In genomic region chr5:91960606-91961254, GRCm38 (mm10) we compare ENCODE assay signal across 8 mouse cellular contexts. TPM values are rescaled to one million over a fixed set of nuclear protein-coding genes. Genes with fewer than 3 reads are reported as not detected.
DNase-seq lines count a peak whose midpoint lies in the region; ATAC-seq and TF ChIP-seq lines count a peak whose summit lies in the region.

No protein-coding gene starts in this region.

- H3K27ac ChIP-seq in gastrocnemius, adult 2 months = peak overlapping the region; percentile 97
- no peak overlapping the region for H3K27ac ChIP-seq in forebrain, postnatal 0 days (ENCODE audit: low read depth, low read length)

- peak overlapping the region; percentile 90 for H3K4me3 ChIP-seq in gastrocnemius, adult 2 months
- H3K4me3 ChIP-seq in forebrain, postnatal 0 days (ENCODE audit: low read depth, low read length) = no peak overlapping the region
- H3K4me3 ChIP-seq in megakaryocyte, embryonic 14.5 days (replicated peaks) = peak overlapping the region; percentile 99

- ATAC-seq in forebrain, postnatal 0 days = no peak

- peaks cover 12% of the 10 kb centered on the region; the same call in 1 of the 2 replicates for H3K4me1 ChIP-seq in forebrain, postnatal 0 days (ENCODE audit: insufficient read depth)
- peaks cover 51% of the 10 kb centered on the region for H3K4me1 ChIP-seq in megakaryocyte, embryonic 14.5 days

- no peak for DNase-seq in gastrocnemius, adult 2 months
- no peak for DNase-seq in gastrocnemius, adult 8-10 months (ENCODE audit: low spot score in 2 of 2)
- DNase-seq in MN1 (ENCODE audit: low spot score) = peak; percentile 18
- peak; percentile 9 for DNase-seq in forebrain, postnatal 0 days
- peak; percentile 12 to 60 for DNase-seq in layer of hippocampus, postnatal 14 days (ENCODE audit: low spot score in 2 of 2)
- DNase-seq in thymus, adult 18-20 months = no peak
- no peak for DNase-seq in cerebellum, postnatal 10 days

- no peak for TF ChIP-seq CTCF in gastrocnemius, adult 2 months (IDR thresholded peaks at IDR 0.05)
- TF ChIP-seq CTCF in forebrain, postnatal 0 days (IDR thresholded peaks at IDR 0.05; ENCODE audit: low read depth) = no peak

- no peaks in the 10 kb centered on the region for H3K9me3 ChIP-seq in forebrain, postnatal 0 days (ENCODE audit: low read length)
- no peaks in the 10 kb centered on the region for H3K9me3 ChIP-seq in megakaryocyte, embryonic 14.5 days

- H3K36me3 ChIP-seq in forebrain, postnatal 0 days (ENCODE audit: insufficient read depth) = peaks cover 10% of the 10 kb centered on the region
- H3K36me3 ChIP-seq in megakaryocyte, embryonic 14.5 days (replicated peaks; ENCODE audit: low read length) = peaks cover 41% of the 10 kb centered on the region

- no peak overlapping the region for H3K9ac ChIP-seq in forebrain, postnatal 0 days

- no peaks in the 10 kb centered on the region for H3K27me3 ChIP-seq in forebrain, postnatal 0 days (ENCODE audit: insufficient read depth, low read length)
- no peaks in the 10 kb centered on the region for H3K27me3 ChIP-seq in megakaryocyte, embryonic 14.5 days (replicated peaks)

- intact Hi-C loops in gastrocnemius, adult 2 months (cut with DNase I) = loop anchor here (5.0 to 10.0 kb wide), 2 partner anchors 157 to 1304 kb away; partner anchors contain the start of gene Ccng2

- peak overlapping the region; percentile 70 for H3K4me2 ChIP-seq in forebrain, postnatal 0 days (ENCODE audit: low read depth)

- WGBS in forebrain, postnatal 0 days = 42% methylated on average over 3 of the region's 3 CpGs

RNA-seq across cellular contexts. Expression of gene Rchy1, which starts 2.1 kb away (rescaled TPM):
- 10 to 100 TPM; 28.2 to 31.2 TPM for total RNA-seq in gastrocnemius, adult 2 months (2021)
- 10 to 100 TPM; 28.4 to 32.2 (median 29.0) TPM for total RNA-seq in gastrocnemius, adult 8-10 months (2022)
- 39.9 and 40.0 TPM in 2 replicates for total RNA-seq in forebrain, postnatal 0 days (2014; rRNA removed)
- 44.2 and 67.1 TPM in 2 replicates for polyA plus RNA-seq in forebrain, postnatal 0 days (2015; fragmentation: Nextera tagmentation; extraction: Ambion mirVana)
- 10 to 100 TPM; 49.0 to 52.9 TPM for total RNA-seq in layer of hippocampus, postnatal 14 days (2021)
- polyA plus RNA-seq in megakaryocyte, embryonic 14.5 days (2012; ENCODE audit: insufficient read depth, low replicate concordance) = 7.7 TPM in 1 of 2 replicates, not detected in the other

RNA-seq across cellular contexts. Expression of gene Odaph, which starts 26.5 kb away (rescaled TPM):
- total RNA-seq in gastrocnemius, adult 2 months (2021) = not detected
- not detected for total RNA-seq in gastrocnemius, adult 8-10 months (2022)
- 0.43 TPM in 1 of 2 replicates, not detected in the other for total RNA-seq in forebrain, postnatal 0 days (2014; rRNA removed)
- 0.28 TPM in 1 of 2 replicates, not detected in the other for polyA plus RNA-seq in forebrain, postnatal 0 days (2015; fragmentation: Nextera tagmentation; extraction: Ambion mirVana)
- not detected for total RNA-seq in layer of hippocampus, postnatal 14 days (2021)
- polyA plus RNA-seq in megakaryocyte, embryonic 14.5 days (2012; ENCODE audit: insufficient read depth, low replicate concordance) = 0.12 TPM in 1 of 2 replicates, not detected in the other

Comparison
In these comparisons a context has a peak if more than half of its experiments do, and no peak if none do; other contexts are left out.
1. DNase-seq: peak in MN1 (single experiment), forebrain, postnatal 0 days (single experiment) and layer of hippocampus, postnatal 14 days (2 of 2); none in gastrocnemius, adult 2 months (single experiment), gastrocnemius, adult 8-10 months (0 of 2), thymus, adult 18-20 months (0 of 2) and cerebellum, postnatal 10 days (0 of 2).